Mouse (Mus musculus) C2C12 (cell line): ENCODE measurements around the gene Tssk4. TPM values are rescaled to one million over a fixed set of nuclear protein-coding genes. Genes with fewer than 3 reads are reported as not detected.

Experiments
- H3K27me3 ChIP-seq: one replicate; pipeline ENCODE4 v1.6.1; 2011; ENCODE audit not compliant: control insufficient read depth, insufficient read depth, insufficient read length
- H3K36me3 ChIP-seq: one replicate; pipeline ENCODE4 v1.6.1; 2011; ENCODE audit not compliant: control insufficient read depth, insufficient read depth
- H3K4me3 ChIP-seq: one replicate; pipeline ENCODE4 v1.5.1; 2011; ENCODE audit warnings: mild to moderate bottlenecking, control low read depth; ENCODE audit not compliant: poor library complexity, insufficient read depth, severe bottlenecking
- H3K79me2 ChIP-seq: one replicate; pipeline ENCODE4 v1.6.1; 2011; ENCODE audit not compliant: control insufficient read depth, insufficient read depth
- H3K79me3 ChIP-seq: one replicate; pipeline ENCODE4 v1.6.1; 2011; ENCODE audit warnings: low read depth, control low read depth
- H3ac ChIP-seq: one replicate; pipeline ENCODE3; 2011; ENCODE audit warnings: low read depth; ENCODE audit not compliant: control insufficient read depth, insufficient read length
- CEBPB ChIP-seq: IDR thresholded peaks from one replicate; pipeline ENCODE4 v1.6.1; 2011; ENCODE audit warnings: low read depth, mild to moderate bottlenecking, control low read depth, moderate library complexity
- CTCF ChIP-seq: IDR thresholded peaks from one replicate; pipeline ENCODE4 v1.5.1; 2011; ENCODE audit not compliant: control insufficient read depth, insufficient read depth, insufficient read length
- FOSL1 ChIP-seq: IDR thresholded peaks from one replicate; pipeline ENCODE4 v1.8.0; 2011; ENCODE audit warnings: mild to moderate bottlenecking, low read length; ENCODE audit not compliant: poor library complexity, insufficient read depth, severe bottlenecking
- MAX ChIP-seq: IDR thresholded peaks from one replicate; pipeline ENCODE4 v1.6.1; 2011; ENCODE audit warnings: mild to moderate bottlenecking, control low read depth
- MYOD1 ChIP-seq: IDR thresholded peaks from one replicate; pipeline ENCODE4 v1.6.1; 2011; ENCODE audit warnings: low read depth; ENCODE audit not compliant: control insufficient read depth, insufficient read length
- MYOG ChIP-seq: IDR thresholded peaks from one replicate; pipeline ENCODE4 v1.6.1; 2011; ENCODE audit not compliant: control insufficient read depth, insufficient read length; ENCODE audit errors: extremely low read depth
- USF1 ChIP-seq: IDR thresholded peaks from one replicate; pipeline ENCODE4 v1.6.1; 2011; ENCODE audit warnings: low read depth, mild to moderate bottlenecking, control low read depth, moderate library complexity
- long read RNA-seq, 2 experiments: library from polyadenylated mRNA; unstranded; transcript quantifications; one replicate each; pipeline ENCODE4 v2.0.0; 2019 to 2020
- polyA plus RNA-seq: library from polyadenylated mRNA; unstranded; fragments of >200 nt; fragmentation: generic; extraction: Trizol; gene quantifications from one replicate; pipeline ENCODE4 v1.2.1, GENCODE M21; 2012; ENCODE audit warnings: missing spikeins

The Tssk4 gene
- polyA plus RNA-seq, result 0.43 TPM
- long read RNA-seq, experiment 1, result 0 reads
- long read RNA-seq, experiment 2, partial matches to known transcripts, result 0 of 1 reads
- long read RNA-seq, experiment 2, other reads (novel, unspliced or antisense), result 1 of 1 reads

DNA sequence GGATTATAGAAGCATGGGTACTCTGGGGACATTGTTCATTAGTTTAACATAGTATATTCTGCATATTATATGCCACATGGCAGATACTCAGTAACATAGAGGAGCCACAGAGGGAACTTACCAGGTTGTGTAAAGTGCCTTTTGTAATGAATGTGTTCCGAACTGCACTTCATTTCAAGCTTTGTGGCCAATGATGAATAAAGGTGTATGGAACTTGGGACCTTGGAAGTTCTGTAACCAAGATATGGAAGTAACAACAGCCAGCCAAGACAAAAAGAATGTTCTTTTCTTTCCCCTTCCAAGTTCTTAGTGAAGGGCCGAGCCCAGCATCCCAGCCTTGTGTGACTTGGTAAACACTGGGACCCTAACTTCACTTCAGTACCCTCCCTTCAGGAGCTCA is at the start of gene Tssk4:
TSS of gene Tssk4 (plus strand) at position 301 of the 400 bp plus-strand sequence.
- H3K4me3 ChIP-seq, result no peak within 1 kb of the TSS
- peaks cover 8% of the 10 kb centered on the region for H3K79me3 ChIP-seq
- TF ChIP-seq MYOG (no peak), MYOD1 (no peak), FOSL1 (no peak), USF1 (no peak), CTCF (no peak), MAX (no peak), CEBPB (no peak)
- H3K79me2 ChIP-seq, result peaks cover 24% of the 10 kb centered on the region
- H3K27me3 ChIP-seq, result no peaks in the 10 kb centered on the region
- H3K36me3 ChIP-seq, result no peaks in the 10 kb centered on the region
- no peak within 1 kb of the TSS for H3ac ChIP-seq

DNA sequence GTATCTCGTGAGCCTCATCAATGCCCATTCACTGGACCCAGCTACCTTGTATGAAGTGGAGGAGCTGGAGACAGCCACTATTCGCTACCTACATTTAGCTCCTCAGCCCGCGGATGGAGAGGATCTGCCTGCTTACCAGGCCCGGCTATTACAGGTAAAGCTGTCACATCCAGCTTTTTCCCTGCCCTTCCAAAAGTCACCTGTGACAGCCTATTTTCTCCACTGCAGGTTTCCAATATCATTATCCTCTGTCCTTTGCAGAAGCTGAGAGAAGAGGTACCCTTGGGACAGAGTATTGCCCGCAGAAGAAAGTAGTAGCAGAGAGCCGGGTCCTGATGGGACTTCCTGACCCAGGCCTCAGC is 46.7 kb upstream of the Tssk4 start, which contains the start of gene Irf9:
TSS of gene Irf9 (plus strand) at position 301 of the 362 bp plus-strand sequence.
- no peaks in the 10 kb centered on the region for H3K79me3 ChIP-seq
- no peak within 1 kb of the TSS for H3K4me3 ChIP-seq
- no peaks in the 10 kb centered on the region for H3K79me2 ChIP-seq
- H3K27me3 ChIP-seq, result no peaks in the 10 kb centered on the region
- TF ChIP-seq FOSL1 (no peak), MAX (no peak), MYOG (no peak), MYOD1 (no peak), CEBPB (no peak), USF1 (no peak), CTCF (no peak)
- H3K36me3 ChIP-seq, result peaks cover 70% of the 10 kb centered on the region
- no peak within 1 kb of the TSS for H3ac ChIP-seq

DNA sequence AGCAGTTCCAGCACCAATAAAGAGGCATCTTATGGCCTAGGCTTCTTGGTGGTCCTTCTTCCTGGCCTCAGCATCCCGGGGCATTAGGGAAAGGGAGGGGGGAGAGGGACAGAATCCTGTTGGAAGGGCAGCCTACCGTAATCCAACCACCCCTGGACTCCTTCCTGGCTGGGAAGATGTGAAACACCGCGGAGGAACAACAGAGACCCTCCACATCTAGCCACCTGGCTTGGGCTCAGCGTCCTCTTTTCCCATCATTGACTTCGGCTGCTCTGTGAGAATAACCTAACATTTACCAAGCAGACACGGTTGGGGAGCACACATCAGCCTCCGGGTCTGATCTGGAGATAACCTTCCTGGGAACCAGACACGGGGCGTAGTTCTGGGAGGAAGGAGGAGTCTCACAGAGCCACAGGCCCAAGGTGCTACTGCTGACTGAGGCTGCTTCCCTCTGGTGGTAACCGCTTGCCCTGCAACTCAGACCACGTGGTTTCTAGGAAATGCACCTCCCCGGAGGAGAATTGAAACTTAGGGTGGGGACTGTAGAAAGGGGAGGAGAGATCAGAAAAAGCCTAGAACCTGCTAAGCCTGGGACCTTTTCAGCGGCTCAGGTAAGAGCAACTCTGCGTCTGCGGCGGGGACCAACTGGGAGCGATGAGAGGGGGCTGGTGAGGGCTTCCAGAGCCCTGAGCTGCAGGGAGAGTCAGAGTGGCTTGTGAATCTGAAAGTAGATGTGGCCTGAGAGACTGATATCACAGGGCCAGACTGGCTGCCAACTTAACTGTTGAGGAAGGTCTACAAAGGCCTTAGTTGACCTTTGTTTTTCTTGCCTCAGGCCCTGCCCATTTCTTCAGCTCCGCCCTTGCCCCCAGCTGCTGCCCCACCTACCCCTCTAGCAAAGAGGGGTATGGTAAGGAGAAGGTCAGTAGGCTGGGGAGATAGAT is 46.1 kb upstream of the Tssk4 start:
- Histone ChIP-seq H3K27me3 (no peaks in the 10 kb centered on the region), H3ac (no peak overlapping the region), H3K79me2 (no peaks in the 10 kb centered on the region), H3K36me3 (peaks cover 70% of the 10 kb centered on the region), H3K79me3 (no peaks in the 10 kb centered on the region), H3K4me3 (no peak overlapping the region)
- no peak for TF ChIP-seq FOSL1
- peak; percentile 61 for TF ChIP-seq CTCF
- TF ChIP-seq MAX, result peak; percentile 75
- TF ChIP-seq MYOG, result no peak
- peak; percentile 89 for TF ChIP-seq USF1
- no peak for TF ChIP-seq MYOD1
- TF ChIP-seq CEBPB, result no peak

DNA sequence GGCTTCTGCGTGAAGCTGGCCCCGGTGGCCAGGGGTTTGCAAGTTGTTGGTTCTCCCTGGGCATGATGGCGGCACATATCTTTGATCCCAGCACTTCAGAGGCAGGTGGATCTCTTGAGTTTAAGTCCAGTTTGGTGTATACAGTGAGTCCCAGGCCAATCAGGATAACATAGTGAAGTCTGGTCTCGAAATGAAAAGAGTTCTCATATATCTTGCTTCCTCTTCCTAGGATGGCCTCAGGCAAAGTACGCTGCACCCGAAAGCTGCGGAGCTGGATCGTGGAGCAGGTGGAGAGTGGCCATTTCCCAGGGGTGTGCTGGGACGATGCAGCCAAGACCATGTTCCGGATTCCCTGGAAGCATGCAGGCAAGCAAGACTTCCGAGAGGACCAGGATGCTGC is 45.2 kb upstream of the Tssk4 start:
- Histone ChIP-seq H3K79me3 (no peaks in the 10 kb centered on the region), H3ac (no peak overlapping the region), H3K36me3 (peaks cover 70% of the 10 kb centered on the region), H3K79me2 (no peaks in the 10 kb centered on the region), H3K27me3 (no peaks in the 10 kb centered on the region), H3K4me3 (no peak overlapping the region)
- no peak for TF ChIP-seq CTCF
- TF ChIP-seq CEBPB, result no peak
- no peak for TF ChIP-seq MYOD1
- TF ChIP-seq FOSL1, result no peak
- TF ChIP-seq MYOG, result no peak
- TF ChIP-seq MAX, result no peak
- no peak for TF ChIP-seq USF1

DNA sequence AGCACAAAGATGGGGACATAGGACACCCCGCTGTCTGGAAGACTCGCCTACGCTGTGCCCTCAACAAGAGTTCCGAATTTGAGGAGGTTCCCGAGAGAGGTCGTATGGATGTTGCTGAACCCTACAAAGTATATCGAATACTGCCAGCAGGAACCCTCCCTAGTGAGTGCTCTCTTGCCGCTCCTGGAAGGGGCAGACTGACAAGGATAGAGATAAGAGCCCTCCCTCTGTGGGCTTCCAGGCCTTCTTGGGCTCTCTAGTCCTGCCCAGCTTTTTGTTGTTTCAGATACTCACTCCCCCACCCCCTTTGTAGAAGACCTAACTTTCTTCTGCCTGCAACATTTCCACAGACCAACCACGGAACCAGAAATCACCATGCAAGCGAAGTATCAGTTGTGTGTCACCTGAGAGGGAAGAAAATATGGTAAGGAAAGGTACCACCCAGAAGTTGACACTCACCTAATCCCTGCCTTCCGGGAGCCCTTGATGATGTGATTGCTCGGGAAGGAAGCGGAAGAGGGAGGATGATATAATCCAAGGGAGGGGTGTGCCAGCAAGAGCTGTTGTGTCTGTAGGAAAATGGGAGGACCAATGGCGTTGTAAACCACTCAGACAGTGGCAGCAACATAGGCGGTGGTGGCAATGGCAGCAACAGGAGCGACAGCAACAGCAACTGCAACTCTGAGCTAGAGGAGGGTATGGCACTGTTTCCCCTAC is 44.1 kb upstream of the Tssk4 start:
- peaks cover 60% of the 10 kb centered on the region for H3K36me3 ChIP-seq
- H3K79me3 ChIP-seq, result no peaks in the 10 kb centered on the region
- TF ChIP-seq CTCF, result no peak
- TF ChIP-seq MYOG, result no peak
- no peak for TF ChIP-seq CEBPB
- no peak for TF ChIP-seq MYOD1
- no peak for TF ChIP-seq FOSL1
- no peak for TF ChIP-seq USF1
- no peak for TF ChIP-seq MAX
- no peak overlapping the region for H3K4me3 ChIP-seq
- H3K27me3 ChIP-seq, result no peaks in the 10 kb centered on the region
- no peaks in the 10 kb centered on the region for H3K79me2 ChIP-seq
- no peak overlapping the region for H3ac ChIP-seq
